Mouse (Mus musculus): Measurements from ENCODE around the gene Bmp8a.
"Not testable (repeated sequence)": the region's sequence is repeated elsewhere in the genome, so short reads cannot be mapped to it uniquely, and the experiment has no call there.

The Bmp8a gene

DNA sequence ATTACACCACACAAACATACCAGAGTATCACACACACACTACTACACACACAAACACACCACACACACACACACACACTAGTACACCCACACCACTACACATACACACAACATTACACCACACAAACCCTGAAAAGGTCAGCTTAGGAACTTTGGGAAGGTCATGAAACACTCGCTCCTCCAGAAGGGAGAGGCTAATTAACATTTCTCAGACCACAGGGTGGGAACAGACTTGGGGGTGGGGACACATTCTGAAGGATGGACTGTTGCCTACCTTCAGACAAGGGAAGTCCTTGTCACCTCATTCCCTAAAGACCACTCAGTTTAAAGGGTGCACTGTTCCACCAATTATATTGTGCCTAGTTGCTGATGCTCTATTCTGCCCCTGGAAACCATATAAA lies 11.1 kb downstream of the Bmp8a start:
- in situ Hi-C loops (cut with MboI, MseI), result not testable (repeated sequence)

DNA sequence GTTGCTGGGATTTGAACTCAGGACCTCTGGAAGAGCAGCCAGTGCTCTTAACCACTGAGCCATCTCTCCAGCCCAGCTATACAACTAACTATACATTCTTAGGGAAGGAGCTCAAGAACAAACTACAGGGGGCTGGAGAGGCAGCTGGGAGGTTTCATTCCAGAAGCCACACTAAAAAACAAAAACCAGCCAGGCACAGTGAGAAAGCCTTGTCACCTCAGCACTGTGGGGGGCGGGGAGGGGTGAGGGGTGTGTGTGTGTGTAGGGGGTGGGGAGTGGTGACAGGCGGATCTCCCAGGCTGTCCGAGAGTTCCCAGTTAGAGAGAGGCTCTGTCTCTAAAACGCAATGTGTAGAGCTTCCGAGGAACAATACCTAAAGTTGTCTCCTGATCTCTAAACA lies 11.7 kb downstream of the Bmp8a start:
- in situ Hi-C loops (cut with MboI, MseI), result no loop called here

DNA sequence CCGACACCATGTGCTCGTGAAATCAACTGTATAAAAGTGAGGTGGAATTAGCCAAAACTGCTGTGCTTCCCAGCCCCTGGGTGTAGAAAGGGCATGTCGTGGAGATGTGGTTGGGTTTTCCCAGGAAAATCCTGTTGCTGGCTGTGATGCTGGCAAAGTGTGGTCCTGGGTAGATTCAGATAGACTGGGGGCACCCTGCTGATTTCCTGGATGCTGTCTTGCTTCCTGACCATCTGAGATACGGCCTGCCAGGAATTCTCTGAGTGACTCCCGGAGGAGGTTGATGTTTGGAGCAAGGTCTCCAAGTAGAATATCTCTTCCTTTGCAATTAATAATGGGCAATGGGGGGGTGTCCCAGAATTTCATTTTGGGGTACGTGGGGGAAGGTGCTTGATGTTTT lies 14.1 kb downstream of the Bmp8a start:
- in situ Hi-C loops (cut with MboI, MseI), result no loop called here

DNA sequence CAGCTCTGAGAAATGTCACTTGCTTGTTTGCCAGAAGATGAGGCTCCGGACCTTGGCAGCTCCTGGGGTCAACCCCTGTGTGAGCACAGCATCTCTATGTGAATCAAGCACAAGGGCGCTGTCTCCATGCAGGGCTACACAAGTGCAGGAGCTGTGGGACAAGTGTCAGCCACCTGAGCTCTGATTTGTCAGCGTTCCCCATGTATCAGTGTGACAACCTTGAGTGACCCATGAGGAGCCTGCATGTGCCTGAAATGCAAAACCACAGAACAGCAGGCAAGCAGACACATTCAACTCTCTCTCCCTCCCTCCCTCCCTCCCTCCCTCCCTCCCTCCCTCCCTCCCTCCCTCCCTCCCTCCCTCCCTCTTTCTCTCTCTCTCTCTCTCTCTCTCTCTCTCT lies 15.4 kb downstream of the Bmp8a start:
- in situ Hi-C loops (cut with MboI, MseI), result no loop called here

DNA sequence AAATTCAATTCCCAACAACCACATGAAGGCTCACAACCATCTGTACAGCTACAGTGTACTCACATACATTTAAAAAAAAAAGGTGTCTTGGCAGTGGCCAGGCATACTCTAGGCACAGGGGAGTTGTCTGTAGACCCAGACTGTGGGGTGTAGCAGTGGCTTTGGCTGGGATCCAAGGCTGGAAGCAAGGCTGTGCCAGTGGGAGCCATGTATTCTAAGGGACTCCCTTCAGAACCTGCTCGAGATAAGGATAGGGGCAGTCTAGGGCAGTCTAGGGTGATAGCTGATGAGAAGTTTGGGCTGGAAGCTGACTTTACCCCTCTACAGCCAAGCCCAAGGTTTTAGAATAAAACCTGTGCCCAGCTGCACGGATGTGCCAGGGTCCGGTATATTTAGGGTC lies 17.0 kb downstream of the Bmp8a start:
- in situ Hi-C loops (cut with MboI, MseI), result no loop called here

DNA sequence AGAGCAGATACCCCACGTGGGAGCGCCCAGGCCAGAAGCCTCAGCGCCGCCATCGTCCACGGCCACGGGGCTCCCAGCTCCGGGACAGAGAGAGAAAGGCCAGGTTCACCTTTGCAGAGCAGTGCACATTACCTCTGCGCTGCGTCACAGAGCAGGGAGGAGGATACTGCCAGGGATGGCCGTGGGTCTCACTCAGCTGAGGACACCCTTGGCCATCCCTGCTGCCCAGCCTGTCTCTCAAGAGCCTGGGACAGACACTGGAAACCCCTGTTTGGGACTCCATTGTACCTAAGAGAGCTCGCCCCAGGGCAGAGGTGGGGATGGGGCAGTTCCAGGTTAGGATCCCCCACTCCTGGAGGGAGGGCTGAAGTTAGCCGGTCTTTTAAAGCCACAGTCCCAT lies 19.5 kb downstream of the Bmp8a start, which contains the start of gene Oxct2a:
Oxct2a (minus strand) TSS at position 101 of the 400 bp plus-strand sequence.
- in situ Hi-C loops (cut with MboI, MseI), result loop anchor here (5.0 kb wide), 1 partner anchor 206 kb away; the partner anchor contains the start of gene Oxct2b

DNA sequence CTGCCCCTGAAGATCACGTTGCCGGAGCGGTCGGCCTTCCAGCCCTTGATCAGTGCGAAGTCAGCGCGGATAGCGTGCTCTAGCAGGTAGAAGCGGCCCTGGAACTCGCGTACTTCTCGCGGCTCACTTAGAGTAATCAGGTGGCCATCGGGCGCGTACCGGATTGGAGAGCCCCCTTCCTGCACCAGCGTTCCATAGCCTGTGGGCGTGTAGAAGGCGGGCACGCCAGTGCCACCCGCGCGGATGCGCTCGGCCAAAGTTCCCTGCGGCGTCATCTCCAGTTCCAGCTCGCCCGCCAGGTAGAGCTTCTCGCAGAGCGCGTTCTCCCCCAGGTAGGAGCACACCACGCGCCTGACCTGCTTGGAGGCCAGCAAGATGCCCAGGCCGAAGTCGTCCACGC lies 20.1 kb downstream of the Bmp8a start:
- in situ Hi-C loops (cut with MboI, MseI), result loop anchor here (5.0 kb wide), 1 partner anchor 206 kb away; the partner anchor contains the start of gene Oxct2b

DNA sequence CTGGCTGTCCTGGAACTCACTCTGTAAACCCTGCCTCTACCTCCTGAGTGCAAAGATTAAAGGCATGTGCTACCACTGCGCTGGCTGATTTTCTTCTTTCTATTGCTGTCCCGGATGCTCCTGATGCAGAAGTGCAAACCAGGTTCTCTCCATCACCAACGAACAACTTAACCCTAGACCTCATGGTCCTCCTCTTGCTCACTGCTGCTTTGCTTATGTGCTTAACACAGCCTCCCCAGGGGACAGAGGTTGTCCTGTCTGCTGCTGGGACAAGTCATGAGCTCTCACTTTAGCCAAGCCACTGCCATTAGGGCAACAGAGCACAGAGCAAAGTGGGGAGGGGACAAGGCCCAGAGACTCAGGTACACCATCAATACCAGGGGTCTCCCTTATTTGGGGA lies 28.6 kb downstream of the Bmp8a start:
- in situ Hi-C loops (cut with MboI, MseI), result no loop called here

DNA sequence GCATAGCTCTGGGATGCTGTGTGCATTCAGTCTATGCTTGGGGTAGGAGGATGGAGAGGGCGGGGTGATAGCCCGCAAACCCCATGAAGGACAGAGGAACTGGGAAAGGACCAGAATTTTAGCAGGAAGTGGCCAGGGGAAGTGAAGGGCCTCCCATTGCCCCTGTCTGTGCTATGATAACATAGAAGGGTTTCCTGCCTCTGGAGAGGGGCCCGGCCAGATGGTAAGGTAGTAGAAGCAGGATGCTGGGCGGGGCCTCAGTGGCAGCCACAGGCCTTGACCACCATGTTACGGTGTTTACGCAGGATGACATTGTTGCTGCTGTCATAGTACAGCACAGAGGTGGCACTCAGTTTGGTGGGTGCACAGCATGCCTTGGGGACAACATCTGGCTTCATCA lies 30.0 kb downstream of the Bmp8a start:
- in situ Hi-C loops (cut with MboI, MseI), result no loop called here

DNA sequence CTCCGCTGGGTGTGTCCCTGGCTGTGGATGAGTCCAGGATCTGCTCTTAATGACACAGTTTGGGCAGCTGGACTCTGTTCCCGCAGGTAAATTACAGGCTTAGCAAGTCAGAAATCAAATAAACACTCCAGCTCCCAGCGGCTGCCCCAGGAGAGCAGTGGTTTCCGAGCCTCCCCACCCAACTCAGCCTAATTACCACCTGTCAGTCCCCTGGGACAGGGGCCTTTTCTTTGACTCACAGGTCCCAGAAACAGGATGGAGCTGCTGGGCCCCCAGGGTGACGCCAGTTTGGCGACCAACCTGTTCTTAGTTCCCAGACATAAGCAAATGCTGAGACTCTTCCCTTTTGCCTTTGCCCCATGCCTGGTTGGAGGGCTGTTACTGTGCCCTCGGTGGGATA lies 31.2 kb downstream of the Bmp8a start:
- in situ Hi-C loops (cut with MboI, MseI), result no loop called here

DNA sequence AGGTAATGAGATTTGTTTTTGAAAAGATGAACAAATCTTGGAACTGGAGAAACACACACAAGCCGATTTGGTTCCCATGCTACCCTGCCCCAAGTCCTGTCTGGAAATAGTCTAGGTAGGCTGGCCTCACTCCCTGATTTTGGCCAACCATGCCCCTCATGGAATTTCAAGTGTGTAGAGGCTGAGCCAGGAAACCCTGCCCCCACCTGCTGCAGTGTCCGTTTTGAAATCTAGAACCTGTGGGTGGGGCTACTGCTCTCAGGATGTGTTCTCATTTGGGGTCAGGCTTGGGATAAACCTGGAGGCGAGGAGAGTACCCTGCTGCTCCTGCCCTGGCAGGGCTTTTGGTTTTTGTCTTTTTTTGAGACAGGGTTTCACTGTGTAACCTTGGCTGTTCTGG lies 34.8 kb downstream of the Bmp8a start:
- in situ Hi-C loops (cut with MboI, MseI), result no loop called here

DNA sequence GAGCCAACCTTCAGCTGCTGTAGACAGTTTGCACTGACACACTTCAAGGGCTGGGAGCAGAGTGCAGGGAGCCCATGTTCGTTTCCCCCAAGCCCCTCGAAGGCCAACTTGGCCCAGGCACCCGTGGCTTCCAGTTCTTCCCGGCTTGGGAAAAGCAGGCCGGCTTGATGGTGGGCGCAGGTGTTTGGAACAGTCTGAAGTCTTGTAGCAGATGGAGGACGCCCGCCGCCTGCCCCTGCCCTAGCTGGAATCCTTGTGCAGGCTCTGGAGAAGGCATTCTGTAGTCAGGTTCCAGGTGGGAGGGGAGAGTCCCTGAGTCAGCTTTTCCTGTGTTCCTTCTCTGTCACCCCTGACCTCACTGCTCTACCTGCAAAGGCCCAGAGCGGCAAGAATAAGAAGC lies 36.1 kb downstream of the Bmp8a start:
- in situ Hi-C loops (cut with MboI, MseI), result no loop called here

DNA sequence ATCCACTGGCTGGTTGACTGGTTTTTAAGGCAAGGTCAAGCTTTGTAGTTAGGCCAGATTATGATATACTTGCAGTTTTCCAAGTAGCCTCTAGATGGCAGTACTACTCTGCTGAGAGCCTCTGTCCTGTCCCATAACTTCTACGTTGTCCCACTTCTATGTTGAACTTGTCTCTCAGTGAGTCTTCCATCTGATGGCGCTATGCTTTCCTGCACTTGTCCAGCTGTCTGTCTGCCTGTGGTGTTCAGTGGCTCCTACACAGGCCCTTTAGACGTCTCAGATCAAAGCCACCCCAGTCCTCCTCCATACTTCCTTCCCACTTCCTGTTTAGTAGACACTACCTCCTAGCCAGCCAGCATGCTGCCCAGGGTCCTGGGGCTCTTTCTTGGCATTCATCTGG lies 37.3 kb downstream of the Bmp8a start:
- in situ Hi-C loops (cut with MboI, MseI), result no loop called here

DNA sequence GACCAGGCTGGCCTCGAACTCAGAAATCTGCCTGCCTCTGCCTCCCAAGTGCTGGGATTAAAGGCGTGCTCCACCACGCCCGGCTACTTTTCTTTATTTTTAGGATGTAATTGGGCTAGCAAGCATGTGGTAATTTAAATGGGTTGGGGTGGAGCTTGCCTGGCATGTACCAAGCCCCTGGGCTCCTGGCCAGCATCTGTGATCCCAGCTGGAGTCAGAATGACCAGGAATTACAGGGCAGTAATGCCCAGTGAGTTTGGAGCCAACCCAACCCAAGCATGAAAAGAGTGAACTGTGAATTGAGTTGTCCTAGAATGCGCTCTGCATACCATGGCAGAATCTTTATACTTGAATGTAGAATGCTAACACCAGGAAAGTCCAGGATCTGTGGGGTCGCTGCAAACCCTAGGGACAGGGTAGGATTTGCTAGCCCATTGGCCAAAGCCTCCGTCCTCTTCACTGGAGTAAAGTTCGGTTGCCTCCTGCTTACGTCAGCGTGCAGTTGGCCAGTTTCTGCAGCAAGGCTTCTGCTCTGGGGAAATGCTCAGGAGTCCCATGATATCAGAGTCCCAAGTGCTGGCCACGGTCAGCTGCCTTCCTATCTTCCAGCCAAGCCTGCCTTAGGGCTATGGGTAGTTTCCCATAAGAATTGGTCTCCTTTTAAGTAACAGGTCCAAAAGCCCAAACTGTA lies 43.9 kb downstream of the Bmp8a start:
- in situ Hi-C loops (cut with MboI, MseI), result loop anchor here (5.0 kb wide), 1 partner anchor 88 kb away; no protein-coding TSS in a partner anchor

DNA sequence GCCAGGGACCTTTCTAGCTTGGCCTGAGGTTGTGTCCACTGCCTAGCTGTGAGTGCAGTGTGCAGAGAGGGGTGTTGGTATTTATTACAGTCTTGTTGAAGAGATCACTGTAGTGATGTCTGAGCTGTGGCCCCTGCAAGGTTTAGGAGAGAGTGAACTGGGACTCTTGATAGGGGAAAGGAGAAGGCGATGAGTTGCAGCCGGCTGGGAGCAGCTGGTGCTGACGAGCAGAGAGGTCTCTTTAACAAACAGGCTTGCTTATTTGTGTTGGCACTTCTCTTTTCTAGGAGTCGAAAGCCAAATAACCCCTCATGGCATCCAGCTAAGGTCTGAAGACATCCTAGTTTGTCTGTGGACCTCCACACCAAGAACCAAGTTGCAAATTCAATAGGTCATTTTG lies 44.8 kb downstream of the Bmp8a start:
- in situ Hi-C loops (cut with MboI, MseI), result loop anchor here (5.0 kb wide), 1 partner anchor 89 kb away; no protein-coding TSS in a partner anchor

DNA sequence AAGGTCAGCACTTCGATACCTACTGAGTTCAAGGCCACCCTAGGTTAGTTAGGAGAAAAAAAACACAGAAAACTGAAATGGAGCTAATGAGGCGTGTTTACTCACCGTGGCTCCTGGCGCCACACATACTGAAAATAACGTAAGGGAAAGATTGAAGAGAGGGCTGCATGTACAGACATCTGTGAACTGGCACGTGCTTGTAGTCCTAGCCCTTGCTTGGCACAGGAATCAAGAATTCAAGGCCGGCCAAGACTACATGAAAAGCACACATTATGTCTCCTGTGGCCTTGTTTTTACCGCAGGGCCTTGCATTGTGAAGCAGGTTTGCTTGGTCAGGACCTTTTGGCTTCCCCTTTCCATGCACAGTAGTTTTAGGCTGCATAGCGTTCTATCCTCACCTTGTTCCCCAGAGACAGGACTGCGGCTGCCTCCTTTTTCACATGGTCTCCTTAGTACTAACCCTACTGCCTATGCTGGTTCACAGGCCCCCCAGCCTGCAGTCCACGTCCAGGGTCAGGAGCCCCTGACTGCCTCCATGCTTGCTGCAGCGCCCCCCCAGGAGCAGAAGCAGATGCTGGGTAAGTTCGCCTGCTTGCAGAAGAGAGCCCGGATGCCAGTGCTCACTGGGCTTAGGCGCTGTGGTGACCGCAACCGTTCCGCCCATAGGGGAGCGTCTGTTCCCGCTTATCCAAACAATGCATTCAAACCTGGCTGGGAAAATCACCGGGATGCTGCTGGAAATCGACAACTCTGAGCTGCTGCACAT lies 45.7 kb downstream of the Bmp8a start:
- in situ Hi-C loops (cut with MboI, MseI), result loop anchor here (5.0 kb wide), 1 partner anchor 90 kb away; no protein-coding TSS in a partner anchor

DNA sequence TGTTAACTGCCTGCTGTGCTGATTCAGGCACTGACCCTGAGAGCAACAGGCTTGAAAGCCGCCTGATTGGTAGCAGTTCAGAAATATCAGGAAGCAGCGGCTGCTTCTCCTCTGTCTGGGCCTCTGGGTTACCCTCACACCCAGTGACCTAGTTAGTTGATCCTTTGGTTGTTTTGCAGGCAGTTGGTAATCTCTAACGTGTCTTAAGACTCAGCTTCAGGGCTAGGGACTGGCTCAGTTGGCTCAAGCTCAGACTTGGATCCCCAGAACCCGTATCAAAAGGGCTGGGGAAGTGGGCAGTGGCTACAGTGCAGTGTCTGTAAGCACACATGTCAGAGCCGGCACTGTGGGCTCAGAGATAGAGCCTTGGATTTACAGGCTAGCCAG lies 46.9 kb downstream of the Bmp8a start:
- in situ Hi-C loops (cut with MboI, MseI), result loop anchor here (5.0 kb wide), 1 partner anchor 91 kb away; no protein-coding TSS in a partner anchor

DNA sequence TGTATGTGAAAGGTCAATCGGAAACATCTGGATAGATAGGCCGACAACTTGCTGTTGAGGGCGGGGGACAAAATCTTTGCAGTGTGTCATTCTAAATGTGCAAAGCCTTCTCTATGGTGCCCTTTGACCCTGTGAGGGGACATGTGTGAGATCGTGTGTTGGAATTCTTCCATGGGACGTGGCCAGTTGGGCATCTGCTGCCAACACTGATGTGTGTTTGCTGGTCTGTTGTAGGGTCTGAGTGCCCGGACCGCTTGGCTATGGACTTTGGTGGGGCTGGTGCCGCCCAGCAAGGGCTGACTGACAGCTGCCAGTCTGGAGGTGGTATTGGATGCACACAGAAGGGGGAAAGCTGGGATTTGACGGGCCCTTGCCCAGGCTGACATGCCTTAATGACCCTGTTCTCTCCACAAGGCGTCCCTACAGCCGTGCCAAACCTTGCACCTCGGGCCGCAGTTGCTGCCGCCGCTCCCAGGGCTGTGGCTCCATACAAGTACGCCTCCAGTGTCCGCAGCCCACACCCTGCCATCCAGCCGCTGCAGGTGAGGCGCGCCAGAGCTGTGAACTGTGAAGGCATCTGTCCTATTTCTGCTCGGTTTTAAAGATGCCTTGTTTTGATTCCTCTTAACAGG lies 47.4 kb downstream of the Bmp8a start:
- in situ Hi-C loops (cut with MboI, MseI), result loop anchor here (5.0 kb wide), 1 partner anchor 92 kb away; no protein-coding TSS in a partner anchor

DNA sequence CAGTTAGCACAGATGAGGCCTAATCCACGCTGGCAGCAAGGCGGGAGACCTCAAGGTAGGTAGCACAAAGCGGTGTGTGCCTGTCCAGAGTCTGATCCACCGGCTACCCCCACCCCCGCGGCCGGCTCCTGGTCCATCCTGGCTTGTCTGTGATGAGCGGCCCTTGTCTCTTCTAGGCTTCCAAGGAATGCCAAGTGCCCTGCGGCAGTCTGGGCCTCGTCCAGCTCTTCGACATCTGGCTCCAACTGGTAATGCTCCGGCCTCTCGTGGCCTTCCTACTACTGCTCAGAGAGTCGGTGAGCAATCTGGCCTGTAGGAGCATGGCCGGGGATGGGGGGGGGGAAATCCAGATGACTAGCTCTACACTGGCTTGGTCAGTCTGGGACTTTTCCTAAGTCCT lies 48.0 kb downstream of the Bmp8a start:
- in situ Hi-C loops (cut with MboI, MseI), result loop anchor here (5.0 kb wide), 1 partner anchor 92 kb away; no protein-coding TSS in a partner anchor

DNA sequence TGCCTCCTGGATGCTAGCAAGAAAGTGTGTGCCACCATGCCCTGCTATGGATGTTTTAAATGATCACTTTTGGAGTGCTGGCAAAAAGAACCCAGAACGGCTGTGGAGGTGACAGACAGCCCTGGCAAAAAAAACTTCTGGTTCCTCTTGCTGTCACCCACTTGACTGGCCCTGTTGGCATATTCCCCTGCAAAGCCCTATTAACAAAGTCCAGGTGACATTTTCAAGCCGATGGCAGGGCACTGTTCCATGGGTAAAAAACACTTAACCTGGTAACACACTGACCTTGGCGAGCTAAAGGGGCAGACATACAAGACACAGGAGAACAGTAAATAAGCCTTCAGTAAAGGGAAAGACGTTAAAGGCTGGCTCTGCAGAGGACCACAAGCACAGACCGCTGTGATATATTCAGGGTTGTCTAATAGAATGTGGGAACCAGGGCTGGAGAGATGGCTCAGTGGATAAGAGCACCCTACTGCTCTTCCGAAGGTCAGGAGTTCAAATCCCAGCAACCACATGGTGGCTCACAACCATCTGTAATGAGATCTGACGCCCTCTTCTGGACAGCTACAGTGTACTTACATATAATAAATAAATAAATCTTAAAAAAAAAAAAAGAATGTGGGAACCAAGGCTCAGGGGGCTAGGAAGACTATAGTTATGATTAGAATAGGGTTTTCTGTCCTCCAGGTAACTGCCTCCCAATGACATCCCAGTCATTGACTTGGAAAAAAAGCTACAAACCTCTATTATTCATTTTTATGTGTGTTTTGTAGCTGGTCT lies 49.2 kb downstream of the Bmp8a start:
- in situ Hi-C loops (cut with MboI, MseI), result no loop called here

DNA sequence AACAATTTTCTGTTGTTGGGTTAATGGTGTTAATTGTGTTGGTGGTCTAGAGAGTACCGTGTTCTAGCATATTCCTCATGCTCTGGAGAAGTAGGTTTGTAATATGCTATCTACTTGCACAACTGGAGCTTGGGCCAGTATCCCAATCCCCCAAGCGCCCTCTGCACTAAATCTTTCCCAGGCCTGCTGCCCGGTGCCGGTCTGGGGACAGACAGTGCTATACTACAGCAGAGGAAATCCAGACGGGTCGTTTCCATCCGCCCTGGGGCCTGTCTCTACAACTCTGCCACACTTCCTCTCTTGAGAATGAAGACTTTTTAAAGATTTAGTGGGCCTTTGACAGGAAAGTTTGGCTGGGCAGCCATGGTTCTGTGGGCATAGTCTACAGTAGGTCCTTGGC lies 50.1 kb downstream of the Bmp8a start:
- in situ Hi-C loops (cut with MboI, MseI), result no loop called here

Data from regulatory T cell (primary cell).